21 mouse cellular contexts compared by ENCODE assay signal in genomic region chr1:137692525-137692924, GRCm38 (mm10).
DNase-seq lines count a peak whose midpoint lies in the region; ATAC-seq and TF ChIP-seq lines count a peak whose summit lies in the region.
"Had no signal": no experiment of that assay in that cellular context is flagged by ENCODE, and none has a peak within 500 bp of the region (broad histone marks: within the 10 kb centered on the region; RNA-seq: fewer than 3 reads in every experiment).

No protein-coding gene starts in this region.

- TF ChIP-seq POLR2A in lung, adult 2 months (IDR thresholded peaks at IDR 0.05; ENCODE audit: borderline replicate concordance, extremely low read depth, low read depth, low read length), result no peak
- no peak for TF ChIP-seq POLR2A in brain, embryonic 14.5 days (IDR thresholded peaks at IDR 0.05; ENCODE audit: borderline replicate concordance, extremely low read depth, insufficient read depth, insufficient read length, poor library complexity, severe bottlenecking)

- no peak for ATAC-seq in embryonic facial prominence, embryonic 14.5 days (ENCODE audit: low read depth)
- no peak for ATAC-seq in lung, postnatal 0 days
- ATAC-seq in megakaryocyte progenitor cell, adult 5-6 weeks (replicated peaks; ENCODE audit: poor library complexity), result peak; percentile 80
- ATAC-seq: midbrain, embryonic 13.5 days had no signal

- no peak overlapping the region for H3K9ac ChIP-seq in embryonic facial prominence, embryonic 14.5 days (ENCODE audit: low read depth, low read length)
- no peak overlapping the region for H3K9ac ChIP-seq in lung, postnatal 0 days (replicated peaks; ENCODE audit: low read depth)
- H3K9ac ChIP-seq: embryonic facial prominence, embryonic 12.5 days; heart, embryonic 15.5 days; midbrain, embryonic 13.5 days; neural tube, embryonic 12.5 days had no signal

- no peak overlapping the region for H3K27ac ChIP-seq in embryonic facial prominence, embryonic 14.5 days (replicated peaks; ENCODE audit: low read depth, low read length)
- no peak overlapping the region for H3K27ac ChIP-seq in embryonic facial prominence, embryonic 10.5 days (replicated peaks)
- no peak overlapping the region for H3K27ac ChIP-seq in lung, postnatal 0 days (ENCODE audit: low read length)
- H3K27ac ChIP-seq: embryonic facial prominence, embryonic 12.5 days; heart, embryonic 15.5 days; hindbrain, embryonic 10.5 days; kidney, postnatal 0 days; layer of hippocampus, adult 2 months; midbrain, embryonic 13.5 days; neural tube, embryonic 12.5 days had no signal

- H3K36me3 ChIP-seq in embryonic facial prominence, embryonic 14.5 days (ENCODE audit: control insufficient read depth, insufficient read depth, low read length), result no peaks in the 10 kb centered on the region
- no peaks in the 10 kb centered on the region for H3K36me3 ChIP-seq in embryonic facial prominence, embryonic 10.5 days (replicated peaks)
- no peaks in the 10 kb centered on the region for H3K36me3 ChIP-seq in lung, postnatal 0 days (ENCODE audit: insufficient read depth, low read length)
- H3K36me3 ChIP-seq: embryonic facial prominence, embryonic 12.5 days; heart, embryonic 15.5 days; hindbrain, embryonic 10.5 days; midbrain, embryonic 13.5 days; neural tube, embryonic 12.5 days had no signal

- no peak for TF ChIP-seq CTCF in lung, postnatal 0 days (IDR thresholded peaks at IDR 0.05)
- no peak for TF ChIP-seq CTCF in lung, adult 2 months (IDR thresholded peaks at IDR 0.05; ENCODE audit: insufficient read depth, low read length)
- no peak for TF ChIP-seq CTCF in brain, embryonic 14.5 days (IDR thresholded peaks at IDR 0.05; ENCODE audit: borderline replicate concordance, extremely low read depth, insufficient read depth, insufficient read length)

- no peaks in the 10 kb centered on the region for H3K9me3 ChIP-seq in embryonic facial prominence, embryonic 14.5 days (ENCODE audit: control insufficient read depth, low read length)
- no peaks in the 10 kb centered on the region for H3K9me3 ChIP-seq in embryonic facial prominence, embryonic 10.5 days
- no peaks in the 10 kb centered on the region for H3K9me3 ChIP-seq in lung, postnatal 0 days (ENCODE audit: low read length)
- H3K9me3 ChIP-seq: embryonic facial prominence, embryonic 12.5 days; heart, embryonic 15.5 days; hindbrain, embryonic 10.5 days; midbrain, embryonic 13.5 days; neural tube, embryonic 12.5 days had no signal

- WGBS in embryonic facial prominence, embryonic 14.5 days, result 54% methylated on average over 2 of the region's 2 CpGs
- 73% methylated on average over 2 of the region's 2 CpGs for WGBS in embryonic facial prominence, embryonic 10.5 days
- WGBS in lung, postnatal 0 days, result 28% methylated on average over 2 of the region's 2 CpGs
- 24% methylated on average over 2 of the region's 2 CpGs for WGBS in lung, adult 2 months

- peak; percentile 52 for DNase-seq in embryonic facial prominence, embryonic 14.5 days (ENCODE audit: low spot score)
- no peak for DNase-seq in embryonic facial prominence, embryonic 10.5 days (ENCODE audit: low spot score)
- peak; percentile 27 for DNase-seq in lung, postnatal 0 days (ENCODE audit: low spot score)
- no peak for DNase-seq in lung, adult 2 months
- DNase-seq in brain, embryonic 14.5 days (ENCODE audit: low read depth), result peak; percentile 72
- DNase-seq in urinary bladder, postnatal 25 days (ENCODE audit: low spot score), result no peak
- DNase-seq: cerebellum, postnatal 36 days; gastrocnemius, postnatal 14 days; kidney, adult 18-20 months; layer of hippocampus, postnatal 36 days; liver; spleen, adult 18-20 months; thymus, postnatal 25 days had no signal

- no peak for TF ChIP-seq EP300 in lung, postnatal 0 days (IDR thresholded peaks at IDR 0.05)

- no peaks in the 10 kb centered on the region for H3K4me1 ChIP-seq in embryonic facial prominence, embryonic 14.5 days (ENCODE audit: control insufficient read depth, insufficient read depth, low read length)
- H3K4me1 ChIP-seq in embryonic facial prominence, embryonic 10.5 days, result 0 out of 2 replicates have a peak, but pooled peaks cover 2% of the 10 kb centered on the region
- H3K4me1 ChIP-seq in lung, postnatal 0 days (ENCODE audit: insufficient read depth, low read depth, low read length), result no peaks in the 10 kb centered on the region
- no peaks in the 10 kb centered on the region; the same call in 1 of the 2 replicates for H3K4me1 ChIP-seq in lung, adult 2 months (ENCODE audit: control insufficient read depth, insufficient read depth, low read length)
- H3K4me1 ChIP-seq: embryonic facial prominence, embryonic 12.5 days; neural tube, embryonic 12.5 days had no signal

- H3K4me2 ChIP-seq in embryonic facial prominence, embryonic 14.5 days (ENCODE audit: low read depth, low read length), result no peak overlapping the region
- H3K4me2 ChIP-seq in lung, postnatal 0 days (replicated peaks; ENCODE audit: low read depth, low read length), result no peak overlapping the region
- H3K4me2 ChIP-seq: embryonic facial prominence, embryonic 12.5 days; heart, embryonic 15.5 days; midbrain, embryonic 13.5 days; neural tube, embryonic 12.5 days had no signal

- no peak overlapping the region for H3K4me3 ChIP-seq in embryonic facial prominence, embryonic 14.5 days (ENCODE audit: low read depth, low read length)
- no peak overlapping the region for H3K4me3 ChIP-seq in embryonic facial prominence, embryonic 10.5 days
- H3K4me3 ChIP-seq in lung, postnatal 0 days (ENCODE audit: low read depth, low read length), result no peak overlapping the region
- H3K4me3 ChIP-seq in lung, adult 2 months (replicated peaks; ENCODE audit: extremely low read depth, low read depth, low read length), result no peak overlapping the region
- H3K4me3 ChIP-seq: embryonic facial prominence, embryonic 12.5 days; heart, embryonic 15.5 days; hindbrain, embryonic 10.5 days; layer of hippocampus, adult 2 months; midbrain, embryonic 13.5 days; neural tube, embryonic 12.5 days had no signal

- H3K27me3 ChIP-seq in embryonic facial prominence, embryonic 14.5 days (replicated peaks; ENCODE audit: control insufficient read depth, insufficient read depth, low read length), result no peaks in the 10 kb centered on the region
- H3K27me3 ChIP-seq in embryonic facial prominence, embryonic 10.5 days (replicated peaks; ENCODE audit: low read depth, poor library complexity, severe bottlenecking), result no peaks in the 10 kb centered on the region
- H3K27me3 ChIP-seq in lung, postnatal 0 days (replicated peaks; ENCODE audit: insufficient read depth, low read length), result no peaks in the 10 kb centered on the region
- H3K27me3 ChIP-seq: embryonic facial prominence, embryonic 12.5 days; heart, embryonic 15.5 days; midbrain, embryonic 13.5 days; neural tube, embryonic 12.5 days had no signal

Comparison
In these comparisons a context has a peak if more than half of its experiments do, and no peak if none do; other contexts are left out.
1. DNase-seq: peak in embryonic facial prominence, embryonic 14.5 days (single experiment), lung, postnatal 0 days (single experiment) and brain, embryonic 14.5 days (single experiment); none in embryonic facial prominence, embryonic 10.5 days (single experiment), lung, adult 2 months (single experiment) and urinary bladder, postnatal 25 days (single experiment).